Mouse (Mus musculus) small intestine, adult 2 months (tissue): ENCODE results near the gene Nyx.

Experiments used
- CTCF ChIP-seq: fragments of 200-500 bp; IDR thresholded peaks from 2 replicates; pipeline ENCODE4 v1.5.1; 2012; ENCODE audit warnings: low read depth, mild to moderate bottlenecking, control low read depth, inconsistent platforms, low read length, moderate library complexity, mixed read lengths; ENCODE audit not compliant: insufficient replicate concordance, insufficient read length; ENCODE audit errors: extremely low read depth
- POLR2A ChIP-seq: fragments of 200-500 bp; IDR thresholded peaks from 2 replicates; pipeline ENCODE4 v1.6.1; 2012; ENCODE audit warnings: low read depth, mild to moderate bottlenecking, control low read depth, inconsistent platforms, low read length, moderate library complexity

- TF ChIP-seq CTCF: no peak
- no peak for TF ChIP-seq POLR2A
Measured at GRCm38 (mm10) chrX:13465810-13466209, at the start of gene Nyx.
